Mouse (Mus musculus): ENCODE data around the gene Fam185a.

GRCm38 (mm10) chr5:21517562-21517961, 92.8 kb downstream of the Fam185a start:
- TF ChIP-seq POLR2A (IDR thresholded peaks at IDR 0.05; ENCODE audit: low read depth, low read length) (no peak), CTCF (IDR thresholded peaks at IDR 0.05; ENCODE audit: borderline replicate concordance, insufficient read depth, low read length) (no peak)
